Comparison of ENCODE assay signal across 7 mouse cellular contexts in the genomic region with DNA sequence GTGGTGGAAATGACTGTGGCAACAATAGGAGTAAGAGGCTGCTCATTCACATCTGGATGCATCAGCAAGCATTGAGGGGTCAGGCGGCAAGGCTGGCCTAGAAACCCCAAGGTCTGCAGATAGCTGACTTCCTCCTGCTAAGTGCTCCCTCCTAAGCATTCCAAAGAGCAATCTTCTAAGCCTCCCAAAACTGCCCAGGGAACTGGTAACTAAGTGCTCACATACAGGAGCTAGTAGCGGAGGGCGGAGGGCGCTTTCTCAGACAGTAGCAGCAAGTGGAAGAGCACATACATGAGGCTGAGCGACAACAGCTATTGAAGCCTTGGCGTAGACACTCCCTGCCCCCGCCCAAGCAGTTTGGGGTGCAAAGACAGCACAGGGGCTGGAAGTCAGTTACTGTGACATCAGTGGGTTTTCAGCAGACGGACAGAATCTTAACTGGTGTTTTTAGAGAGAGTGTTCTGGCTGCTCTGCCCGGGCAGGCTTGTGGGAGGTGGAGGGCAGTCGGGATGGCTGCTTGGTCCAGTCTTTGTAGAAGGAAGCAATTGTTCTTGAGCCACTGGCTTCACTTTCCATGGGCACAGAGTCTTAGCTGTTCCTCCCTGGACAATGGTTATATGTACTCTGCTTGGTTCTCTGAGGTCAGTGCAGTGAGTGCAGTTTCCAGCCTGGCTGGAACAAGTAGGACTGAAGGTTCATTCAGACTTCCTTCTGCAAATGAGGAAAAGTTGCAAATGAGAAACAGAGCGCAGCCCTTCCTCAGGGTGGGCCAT. TPM values are rescaled to one million over a fixed set of nuclear protein-coding genes. Genes with fewer than 3 reads are reported as not detected.
DNase-seq lines count a peak whose midpoint lies in the region; ATAC-seq lines count a peak whose summit lies in the region.

No protein-coding gene starts in this region.

- ATAC-seq in embryonic facial prominence, embryonic 15.5 days (ENCODE audit: insufficient number of reproducible peaks, low FRiP score, low TSS enrichment, low read depth) = peak; percentile 15; the same call in 1 of the 2 replicates
- peak; percentile 29 for ATAC-seq in intestine, embryonic 16.5 days

- peak; percentile 50 for DNase-seq in left cerebral cortex, adult 11 months (ENCODE audit: low spot score)
- no peak for DNase-seq in left cerebral cortex, postnatal 4 days
- DNase-seq in mesoderm, embryonic 11.5 days (ENCODE audit: low read depth, low spot score) = peak; percentile 28
- DNase-seq in thymus, postnatal 14 days = no peak
- no peak for DNase-seq in heart, adult 9 months (ENCODE audit: low spot score in 2 of 2)

- H3K27me3 ChIP-seq in embryonic facial prominence, embryonic 15.5 days = no peaks in the 10 kb centered on the region
- no peaks in the 10 kb centered on the region for H3K27me3 ChIP-seq in intestine, embryonic 16.5 days (replicated peaks; ENCODE audit: control insufficient read depth, insufficient read depth, low read length)

- H3K4me3 ChIP-seq in embryonic facial prominence, embryonic 15.5 days (replicated peaks) = no peak overlapping the region
- H3K4me3 ChIP-seq in intestine, embryonic 16.5 days (ENCODE audit: low read length) = no peak overlapping the region

- H3K36me3 ChIP-seq in embryonic facial prominence, embryonic 15.5 days = no peaks in the 10 kb centered on the region
- 0 out of 2 replicates have a peak, but pooled peaks cover 2% of the 10 kb centered on the region for H3K36me3 ChIP-seq in intestine, embryonic 16.5 days (ENCODE audit: control insufficient read depth, insufficient read depth, low read length)

- intact Hi-C loops in left cerebral cortex, postnatal 4 days (cut with DNase I) = no loop called here

- WGBS in embryonic facial prominence, embryonic 15.5 days = 56% methylated on average over 11 of the region's 11 CpGs
- WGBS in intestine, embryonic 16.5 days = 79% methylated on average over 11 of the region's 11 CpGs

- H3K4me2 ChIP-seq in embryonic facial prominence, embryonic 15.5 days (replicated peaks) = no peak overlapping the region
- H3K4me2 ChIP-seq in intestine, embryonic 16.5 days (ENCODE audit: low read depth, low read length) = no peak overlapping the region

- peaks cover 13% of the 10 kb centered on the region for H3K4me1 ChIP-seq in embryonic facial prominence, embryonic 15.5 days
- H3K4me1 ChIP-seq in intestine, embryonic 16.5 days (ENCODE audit: control insufficient read depth, insufficient read depth, low read length) = peaks cover 4% of the 10 kb centered on the region; the same call in 1 of the 2 replicates

- H3K9me3 ChIP-seq in embryonic facial prominence, embryonic 15.5 days (replicated peaks) = no peaks in the 10 kb centered on the region
- no peaks in the 10 kb centered on the region; the same call in 1 of the 2 replicates for H3K9me3 ChIP-seq in intestine, embryonic 16.5 days (ENCODE audit: control insufficient read depth, low read length)

- no peak overlapping the region for H3K9ac ChIP-seq in embryonic facial prominence, embryonic 15.5 days
- no peak overlapping the region for H3K9ac ChIP-seq in intestine, embryonic 16.5 days (ENCODE audit: low read depth, low read length)

- peak overlapping the region; percentile 28; the same call in 1 of the 2 replicates for H3K27ac ChIP-seq in embryonic facial prominence, embryonic 15.5 days (replicated peaks)
- H3K27ac ChIP-seq in intestine, embryonic 16.5 days (ENCODE audit: low read length) = 0 out of 2 replicates have a peak overlapping the region, but pooled peaks have one; percentile 0

RNA-seq across cellular contexts. Expression of gene Irf2, which starts 30.1 kb away (rescaled TPM):
- total RNA-seq in left cerebral cortex, postnatal 4 days (2021) = 10 to 100 TPM; 23.1 to 26.0 TPM
- polyA plus RNA-seq in embryonic facial prominence, embryonic 15.5 days (2015; fragmentation: Nextera tagmentation; extraction: Ambion mirVana) = 19.7 and 21.0 TPM in 2 replicates
- 23.4 and 29.0 TPM in 2 replicates for polyA plus RNA-seq in intestine, embryonic 16.5 days (2015; fragmentation: Nextera tagmentation; extraction: Ambion mirVana)

Comparison
In these comparisons a context has a peak if more than half of its experiments do, and no peak if none do; other contexts are left out.
1. DNase-seq: peak in left cerebral cortex, adult 11 months (single experiment) and mesoderm, embryonic 11.5 days (single experiment); none in left cerebral cortex, postnatal 4 days (single experiment), thymus, postnatal 14 days (single experiment) and heart, adult 9 months (0 of 2).